Mouse (Mus musculus): ENCODE data around the gene Fam83e.

DNA sequence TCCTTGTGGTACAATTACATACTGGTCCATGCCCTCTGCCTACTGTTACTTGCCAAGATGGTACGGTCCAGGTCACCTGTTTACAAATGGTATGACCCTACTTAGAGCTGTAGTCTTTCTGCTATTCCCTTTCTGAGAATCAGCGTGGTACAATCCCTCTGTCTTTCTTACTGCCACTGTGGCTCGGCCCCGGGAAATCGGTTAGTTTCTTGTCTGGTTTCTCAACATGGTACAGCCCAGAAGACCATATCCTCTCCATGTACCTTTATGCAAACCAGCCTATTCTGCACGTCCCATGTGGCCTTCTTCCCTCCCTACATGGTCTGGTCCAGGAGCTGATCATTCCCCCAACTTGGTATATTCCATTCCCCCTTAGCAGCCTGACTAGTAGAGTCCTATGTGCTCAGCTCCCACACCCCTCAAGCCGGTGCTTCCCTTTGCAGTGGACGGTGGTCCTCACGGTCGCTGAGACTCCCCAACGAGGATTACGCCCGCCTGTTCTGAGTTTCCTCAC lies 16.9 kb upstream of the Fam83e start:
- TF ChIP-seq CTCF (IDR thresholded peaks at IDR 0.05; ENCODE audit: extremely low read depth, insufficient read length, insufficient replicate concordance, low read depth, low read length) (no peak), POLR2A (IDR thresholded peaks at IDR 0.05; ENCODE audit: low read depth, low read length) (no peak)

Data from small intestine, adult 2 months (tissue).